Mouse (Mus musculus) adrenal gland, postnatal 14 days (tissue): Measurements from ENCODE around the gene Impdh1. TPM values are rescaled to one million over a fixed set of nuclear protein-coding genes. Genes with fewer than 3 reads are reported as not detected.
"Not testable (repeated sequence)": the region's sequence is repeated elsewhere in the genome, so short reads cannot be mapped to it uniquely, and the experiment has no call there.

Experiments
- DNase-seq: peaks from one replicate; pipeline ENCODE4 v3.0.0; 2021; ENCODE audit warnings: mixed read lengths
- microRNA-seq, 2 experiments: library from miRNA; unstranded; fragments of <30 nt; microRNA quantifications; one replicate each; pipeline ENCODE4 v1.2.0; 2021
- total RNA-seq: library from RNA; stranded (reverse); gene quantifications from 2 replicates; pipeline ENCODE4 v1.2.3, GENCODE M21; 2021

The Impdh1 gene
- total RNA-seq, 1 experiment from 2014 or later: 252 TPM

DNA sequence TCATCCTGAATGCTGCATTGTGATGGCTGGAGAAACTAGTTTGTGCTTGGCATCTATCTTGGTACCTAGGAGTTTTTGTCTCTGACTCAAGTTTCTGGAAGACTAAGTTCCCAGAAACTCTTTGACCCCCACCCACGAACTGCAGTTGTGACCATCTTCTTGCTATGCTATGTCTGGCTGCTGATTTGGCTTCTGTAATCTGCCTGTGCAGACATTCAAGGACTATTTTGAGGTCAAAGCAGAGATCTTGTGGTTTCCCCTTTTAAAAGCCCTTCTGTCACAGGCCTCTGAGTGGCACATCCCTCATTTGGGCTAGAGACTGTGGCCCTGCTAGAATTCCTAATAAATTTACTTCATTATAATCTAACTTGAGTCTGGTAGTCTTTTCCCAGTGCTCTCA, 28.2 kb downstream of the Impdh1 start:
- no peak for DNase-seq

GRCm38 (mm10) chr6:29179843-29180242, 36.3 kb downstream of the Impdh1 start:
- no peak for DNase-seq

GRCm38 (mm10) chr6:29178888-29179658, 37.1 kb downstream of the Impdh1 start, which contains the start of gene Prrt4:
Prrt4 (minus strand) TSS chr6:29179584.
- DNase-seq: peak; percentile 81

DNA sequence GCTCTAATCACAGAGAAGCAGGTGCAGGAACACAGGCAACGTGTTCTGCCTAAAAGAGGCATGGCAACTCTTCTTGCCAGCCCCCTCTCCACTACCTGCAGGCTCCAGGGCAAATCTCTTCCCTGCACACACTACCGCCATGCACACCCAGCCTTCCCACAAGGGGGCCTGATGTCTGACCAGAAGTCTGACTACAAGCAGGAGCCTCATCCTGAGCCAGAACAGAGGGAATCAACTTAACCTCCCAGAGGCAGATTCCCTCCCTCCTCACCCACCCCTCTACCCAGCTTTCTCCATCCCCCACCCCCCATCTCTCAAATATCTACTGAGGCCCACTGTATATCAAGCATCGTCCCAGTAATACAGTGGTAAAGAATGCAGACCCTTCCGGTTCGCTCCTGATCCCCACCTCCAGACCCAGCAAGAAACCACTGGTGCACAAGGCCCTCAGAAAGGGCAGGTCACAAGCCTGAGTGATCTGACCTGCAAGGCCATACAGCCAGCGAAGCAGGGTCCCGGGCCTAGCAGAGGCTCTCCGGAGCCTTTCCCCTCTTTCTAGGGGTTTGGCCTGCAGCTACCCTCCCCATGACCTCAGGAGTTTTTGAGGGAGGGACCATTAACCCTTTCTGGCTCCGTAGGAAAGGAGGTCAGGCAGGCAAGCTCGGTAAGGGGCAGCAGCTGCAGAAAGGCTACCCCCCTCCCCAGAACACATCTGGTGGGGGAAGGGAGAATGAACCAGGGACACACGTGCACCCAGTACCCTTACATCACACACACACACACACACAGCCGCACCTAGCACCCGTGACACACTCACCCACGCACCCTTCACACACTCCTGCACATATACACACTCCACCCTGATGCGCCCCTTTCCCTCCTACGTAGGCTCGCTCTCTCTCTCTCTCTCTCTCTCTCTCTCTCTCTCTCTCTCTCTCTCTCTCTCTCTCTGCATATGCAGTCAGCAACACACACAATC, 38.0 kb downstream of the Impdh1 start:
- DNase-seq: no peak

DNA sequence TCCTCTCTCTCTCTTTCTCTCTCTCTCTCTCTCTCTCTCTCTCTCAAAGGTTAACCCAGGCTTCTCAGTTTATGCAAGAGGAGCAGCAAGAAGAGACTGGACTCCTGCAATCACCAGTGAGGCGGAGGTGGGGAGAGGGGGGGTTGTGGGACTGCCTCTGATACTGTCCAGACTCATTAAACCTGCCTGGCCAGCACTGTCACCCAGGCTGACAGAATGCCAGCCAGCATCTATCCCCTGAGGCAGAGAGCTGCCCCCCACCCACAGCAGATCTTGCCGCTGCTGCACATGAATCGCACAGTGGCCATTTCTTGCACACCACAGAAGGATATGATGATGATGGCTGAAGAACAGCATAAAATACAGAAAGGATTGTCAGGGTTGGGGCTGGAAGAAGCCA, 41.1 kb downstream of the Impdh1 start:
- peak; percentile 50 for DNase-seq

- no peak for DNase-seq
Measured at GRCm38 (mm10) chr6:29174368-29174767, 41.8 kb downstream of the Impdh1 start.

- peak; percentile 89 for DNase-seq
Measured at GRCm38 (mm10) chr6:29170952-29171388, 45.2 kb downstream of the Impdh1 start.

DNA sequence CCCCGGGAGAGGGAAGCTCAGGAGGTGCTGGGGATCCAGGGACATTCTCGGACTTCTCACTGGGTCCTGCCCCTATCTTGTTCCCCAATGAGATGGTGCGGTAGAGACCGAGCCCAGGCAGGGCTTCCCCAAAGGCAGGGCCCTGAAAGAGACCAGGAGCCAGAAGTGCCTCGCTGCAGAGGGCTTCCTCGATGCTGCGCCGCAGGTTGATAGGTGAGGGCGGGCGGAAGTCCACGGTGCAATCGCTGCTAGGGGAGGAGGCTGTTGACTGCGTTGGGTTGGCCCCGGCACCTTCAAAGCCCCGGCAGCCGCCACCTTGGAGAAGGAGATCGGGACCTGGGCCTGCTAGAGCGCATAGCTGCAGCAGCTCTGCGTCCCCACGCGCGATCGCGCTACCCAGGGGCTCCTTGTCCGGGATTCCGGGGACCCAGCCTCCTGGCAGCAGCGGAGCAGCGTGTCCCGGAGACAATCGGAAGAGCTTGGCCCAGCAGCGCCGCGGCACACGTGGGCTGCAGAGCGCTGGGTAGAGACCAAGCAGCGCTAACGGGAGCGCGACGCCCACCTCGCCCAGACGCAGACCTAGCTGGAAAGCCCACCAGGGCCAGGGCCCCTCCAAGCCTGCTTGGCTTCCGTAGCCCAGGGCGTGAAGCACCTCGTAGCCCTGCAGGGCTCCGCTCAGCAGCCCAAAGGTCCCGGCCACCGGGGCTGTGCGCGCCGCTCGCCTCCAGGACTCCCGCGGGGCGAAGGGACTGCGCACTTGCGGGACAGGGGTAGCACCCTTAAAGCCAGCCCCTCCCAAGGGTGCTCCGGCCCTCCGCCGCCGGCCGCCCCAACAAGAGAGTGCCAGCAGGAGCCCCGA, 45.9 kb downstream of the Impdh1 start:
- DNase-seq: peak; percentile 37

DNA sequence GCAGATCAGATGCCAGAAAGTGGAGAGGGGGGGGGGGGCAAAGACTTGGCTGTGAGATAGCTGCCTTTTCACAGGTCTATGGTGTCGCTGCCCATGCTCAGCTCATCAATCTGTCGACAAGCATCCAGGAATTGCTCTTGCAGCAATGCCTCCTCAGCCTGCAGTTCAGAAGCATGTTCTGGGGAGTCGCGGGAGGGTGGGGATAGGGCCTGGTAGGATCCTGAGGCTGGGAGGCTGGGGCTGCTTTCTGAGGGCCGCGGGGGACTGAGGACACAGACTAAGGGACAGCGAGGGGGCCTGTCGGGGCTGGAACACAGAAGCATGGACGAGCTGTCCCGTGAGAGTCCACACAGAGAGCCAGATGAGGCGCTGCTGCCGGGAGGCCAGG, 46.5 kb downstream of the Impdh1 start:
- DNase-seq: no peak

- DNase-seq: no peak
Measured at GRCm38 (mm10) chr6:29168871-29169270, 47.3 kb downstream of the Impdh1 start.

- DNase-seq: peak; percentile 65
Measured at GRCm38 (mm10) chr6:29166196-29166595, 50.0 kb downstream of the Impdh1 start.

DNA sequence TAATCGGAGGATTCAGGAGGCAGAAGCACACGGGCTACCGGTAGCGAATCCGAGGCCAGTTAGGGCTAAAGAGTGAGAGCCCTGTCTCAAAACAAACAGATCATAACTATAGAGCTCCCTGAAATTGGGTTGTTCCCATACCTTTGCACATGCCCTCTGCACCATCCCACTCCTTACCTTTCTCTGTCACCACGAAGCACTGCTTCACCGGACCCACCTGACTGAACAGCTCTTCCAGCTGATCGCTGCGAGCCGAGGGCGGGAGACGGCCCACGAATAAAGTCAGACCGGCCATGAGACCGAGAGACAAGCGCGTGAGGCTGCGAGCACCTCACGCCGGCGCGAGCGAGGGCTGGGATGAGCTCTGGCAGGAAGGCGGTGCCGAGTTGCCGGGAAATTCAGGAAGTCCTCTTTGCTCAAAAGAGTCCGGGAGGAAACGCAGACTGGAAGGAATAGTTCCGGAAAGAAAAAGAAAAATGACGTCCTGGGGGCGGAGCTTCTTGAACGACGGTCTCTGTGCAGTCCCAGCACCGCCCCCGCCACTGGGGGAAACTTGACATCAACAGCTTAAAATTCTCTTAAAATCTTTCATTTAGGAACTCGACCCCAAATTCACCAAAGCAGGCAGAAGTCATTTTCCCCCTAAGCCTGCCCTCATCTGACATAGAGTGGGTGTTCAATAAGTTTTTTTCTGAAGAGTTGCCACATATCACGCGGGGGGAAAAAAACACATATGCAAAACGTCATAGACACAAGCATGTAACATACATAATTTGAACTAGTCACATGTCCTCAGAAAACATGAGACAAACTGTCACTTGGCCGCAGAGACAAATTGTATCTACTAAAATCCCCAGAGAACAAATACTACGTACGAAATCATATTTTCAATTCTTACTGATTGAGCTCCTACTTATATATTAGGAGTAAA, 51.6 kb downstream of the Impdh1 start, which contains the start of gene Rbm28:
Rbm28 (minus strand) TSS at position 693 of the 931 bp plus-strand sequence.
- peak; percentile 90 for DNase-seq

DNA sequence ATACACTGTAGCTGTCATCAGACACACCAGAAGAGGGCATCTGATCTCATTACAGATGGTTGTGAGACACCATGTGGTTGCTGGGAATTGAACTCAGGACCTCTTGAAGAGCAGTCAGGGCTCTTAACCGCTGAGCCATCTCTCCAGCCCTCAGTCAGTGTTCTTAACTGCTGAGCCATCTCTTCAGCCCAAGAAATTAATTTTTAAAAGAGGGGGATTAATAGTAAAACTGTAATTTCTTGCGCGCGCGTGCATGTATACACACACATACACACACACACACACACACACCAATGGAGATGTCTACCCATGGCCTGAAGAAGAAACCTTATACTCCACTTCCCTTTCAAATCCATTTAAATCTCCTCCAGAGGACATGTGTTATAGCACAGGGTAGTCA, 54.9 kb downstream of the Impdh1 start:
- DNase-seq: not testable (repeated sequence)

DNA sequence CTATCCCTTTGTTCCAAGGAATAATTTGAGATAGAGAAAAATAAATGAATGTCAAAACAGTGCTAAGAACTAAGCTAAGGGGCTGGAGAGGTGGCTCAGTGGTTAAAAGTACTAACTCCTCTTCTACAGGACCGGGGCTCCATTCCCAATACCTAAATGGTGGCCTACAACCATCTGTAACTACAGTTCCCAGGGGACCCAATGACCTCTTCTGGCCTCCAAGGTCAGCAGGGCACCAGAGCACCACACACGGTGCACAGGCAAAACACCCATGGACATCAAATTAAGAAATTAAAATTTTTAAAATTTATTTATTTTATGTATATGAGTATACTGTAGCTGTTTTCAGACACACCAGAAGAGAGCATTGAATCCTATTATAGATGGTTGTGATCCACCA, 55.4 kb downstream of the Impdh1 start:
- no peak for DNase-seq

DNA sequence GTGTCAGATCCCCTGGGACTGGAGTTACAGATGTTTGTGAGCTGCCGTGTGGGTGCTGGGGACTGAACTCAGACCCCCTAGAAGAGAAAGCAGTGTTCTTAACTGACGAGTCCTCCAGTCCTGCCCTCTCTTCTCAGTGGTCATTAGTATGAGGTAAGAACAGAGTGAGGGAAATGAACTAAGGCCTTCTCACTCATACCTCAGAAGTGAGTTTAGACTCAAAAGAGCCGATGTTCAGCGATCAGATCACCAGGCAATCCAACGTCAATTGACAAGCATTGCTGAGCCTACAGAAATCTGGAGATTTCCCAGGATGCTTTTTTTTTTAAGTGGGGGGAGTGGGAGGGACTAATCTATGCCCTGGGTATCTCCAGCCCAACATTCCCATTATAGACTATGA, 59.8 kb downstream of the Impdh1 start:
- no peak for DNase-seq

Small RNA genes lying within 50 kb of the gene (microRNA-seq; reads per million reads assigned to microRNA genes)
- gene Gm24303: 0 reads per million in 2 experiments

Other genes starting within 250 kb of the Impdh1 start
- gene Lep, start 156.1 kb downstream of the Impdh1 start, total RNA-seq: 5.9 and 17.0 TPM in 2 replicates
- 29.7 and 31.8 TPM in 2 replicates for gene Rbm28, start 51.4 kb downstream of the Impdh1 start, total RNA-seq
- gene Prrt4, start 36.8 kb downstream of the Impdh1 start, total RNA-seq: 4.9 and 5.1 TPM in 2 replicates
- gene Hilpda, start 56.1 kb upstream of the Impdh1 start, total RNA-seq: 5.0 and 10.4 TPM in 2 replicates
- 0.41 TPM in 1 of 2 replicates, not detected in the other for gene Fam71f2, start 63.2 kb upstream of the Impdh1 start, total RNA-seq
- gene Fam71f1, start 102.8 kb upstream of the Impdh1 start, total RNA-seq: not detected in 2 replicates
- gene Calu, start 131.7 kb upstream of the Impdh1 start, total RNA-seq: 165 and 171 TPM in 2 replicates
- not detected in 2 replicates for gene Opn1sw, start 172.1 kb upstream of the Impdh1 start, total RNA-seq
- 4.9 and 6.3 TPM in 2 replicates for gene Ccdc136, start 179.9 kb upstream of the Impdh1 start, total RNA-seq
- 4.2 and 5.3 TPM in 2 replicates for gene Flnc, start 216.9 kb upstream of the Impdh1 start, total RNA-seq